Mouse (Mus musculus) testis, adult 2 months (tissue): ENCODE measurements around the gene Ift20.

ENCODE experiments used
- CTCF ChIP-seq: fragments of 200-500 bp; IDR thresholded peaks from 2 replicates; pipeline ENCODE4 v1.5.1; 2012; ENCODE audit warnings: low read depth, mild to moderate bottlenecking, inconsistent platforms, low read length, moderate library complexity; ENCODE audit not compliant: control insufficient read depth, insufficient read depth, insufficient replicate concordance
- POLR2A ChIP-seq: fragments of 200-500 bp; IDR thresholded peaks from 2 replicates; pipeline ENCODE4 v1.6.1; 2012; ENCODE audit warnings: low read depth, mild to moderate bottlenecking, inconsistent platforms, low read length, moderate library complexity; ENCODE audit not compliant: control insufficient read depth

DNA sequence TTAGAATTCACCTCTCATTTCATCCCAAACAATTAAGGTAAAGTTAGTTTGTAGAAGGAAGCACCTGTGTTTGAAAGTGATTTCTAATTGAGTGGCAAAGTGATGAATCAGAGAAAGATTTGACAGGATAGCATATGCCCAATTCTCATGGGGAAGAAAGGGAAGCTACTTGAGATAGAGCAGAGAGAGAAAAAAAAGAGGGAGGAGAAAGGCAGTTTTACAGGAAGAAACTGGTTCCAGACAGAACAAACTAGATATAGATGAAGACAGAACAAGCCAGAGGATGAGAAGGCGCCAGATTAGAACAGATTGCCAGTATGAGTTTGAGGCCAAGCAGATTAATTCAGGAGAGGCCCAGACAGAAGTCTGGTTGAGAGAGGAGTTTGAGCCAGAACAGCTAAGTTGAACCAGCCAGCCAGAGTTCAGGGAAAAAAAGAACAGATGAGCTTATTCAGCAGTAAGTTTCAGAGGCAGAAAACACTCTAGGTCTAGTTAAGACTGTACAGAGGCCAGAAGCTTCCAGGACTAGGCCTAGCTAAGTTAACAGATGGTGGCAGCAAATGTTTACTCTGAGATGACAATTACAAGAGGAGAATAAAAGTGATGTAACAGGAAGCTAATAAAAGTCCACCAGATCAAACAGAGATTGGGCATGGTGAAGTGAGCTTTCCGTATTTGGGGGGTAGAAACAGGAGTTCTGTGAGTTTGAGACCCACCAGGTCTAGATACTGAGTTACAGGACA is 11.7 kb downstream of the Ift20 start:
- TF ChIP-seq POLR2A (no peak), CTCF (no peak)
